Mouse (Mus musculus) fibroblast of lung, adult 2 months (primary cell): ENCODE data around the gene Ajuba.
A peak's percentile ranks its signal among the peaks of the same experiment; 100 is the strongest.

Experiments
- DNase-seq: peaks from one replicate; pipeline ENCODE4 v3.0.0-alpha.2; 2011; ENCODE audit warnings: low read depth

Ajuba gene

DNA sequence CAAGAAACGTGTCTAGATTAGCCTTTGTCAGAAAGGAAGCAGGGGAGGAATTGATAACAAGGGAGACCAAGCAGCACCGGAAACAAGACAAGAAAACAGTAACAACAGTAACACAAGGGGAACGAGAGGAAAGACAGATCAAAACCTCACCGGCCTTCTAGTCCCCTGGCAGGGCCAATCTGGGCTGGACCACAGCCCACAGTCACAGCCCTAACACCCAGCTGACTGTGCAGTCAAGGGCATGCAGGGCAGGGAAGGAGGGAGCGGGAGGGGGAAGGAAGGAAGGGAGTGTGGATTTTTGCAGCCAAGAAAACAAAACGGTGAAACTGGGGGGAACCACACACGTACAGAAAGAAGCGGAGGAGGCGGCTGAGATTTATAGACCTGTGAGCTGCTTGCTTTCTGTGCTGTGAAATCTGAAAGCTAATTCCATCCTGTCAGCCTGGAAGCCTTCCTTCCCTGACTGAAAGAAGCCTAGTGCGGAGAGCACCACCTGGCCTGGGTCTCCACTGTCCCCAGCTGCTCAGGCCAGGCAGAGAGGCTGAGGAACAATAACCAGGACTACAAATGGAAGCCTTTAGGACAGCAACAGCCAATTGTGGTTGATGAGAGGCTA lies 15.1 kb upstream of the Ajuba start:
- DNase-seq: no peak

GRCm38 (mm10) chr14:54591056-54591455 lies 13.7 kb upstream of the Ajuba start:
- no peak for DNase-seq

DNA sequence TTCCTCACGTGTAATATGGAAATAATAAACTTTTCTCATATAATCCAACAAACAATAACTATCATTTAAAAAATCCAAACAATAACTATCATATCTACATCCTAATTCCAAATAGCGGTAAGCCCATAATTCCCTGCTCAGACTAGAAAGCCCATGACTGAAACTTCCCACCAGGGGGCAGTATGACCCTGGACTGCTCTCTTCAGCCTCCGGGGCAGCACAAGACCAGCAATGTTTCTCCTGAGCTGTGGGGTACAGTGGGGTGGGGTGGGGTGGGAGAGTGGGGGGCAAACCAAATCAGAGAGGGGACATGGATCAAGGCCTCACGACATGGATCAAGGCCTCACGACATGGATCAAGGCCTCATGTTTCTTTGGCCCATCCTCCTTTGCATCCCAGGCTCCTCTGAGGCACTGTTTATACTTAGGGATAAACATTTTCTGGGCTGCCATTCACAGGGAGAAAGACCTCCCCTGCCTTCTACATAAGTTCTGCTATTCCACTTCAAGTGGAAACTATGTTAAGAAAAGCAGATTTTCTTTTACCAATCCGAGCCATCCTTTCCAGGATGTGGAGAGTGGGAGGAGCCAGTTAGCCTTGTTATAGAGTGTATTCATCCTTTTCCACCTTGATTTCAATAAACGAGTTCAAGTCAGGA lies 6.5 kb upstream of the Ajuba start:
- no peak for DNase-seq

DNA sequence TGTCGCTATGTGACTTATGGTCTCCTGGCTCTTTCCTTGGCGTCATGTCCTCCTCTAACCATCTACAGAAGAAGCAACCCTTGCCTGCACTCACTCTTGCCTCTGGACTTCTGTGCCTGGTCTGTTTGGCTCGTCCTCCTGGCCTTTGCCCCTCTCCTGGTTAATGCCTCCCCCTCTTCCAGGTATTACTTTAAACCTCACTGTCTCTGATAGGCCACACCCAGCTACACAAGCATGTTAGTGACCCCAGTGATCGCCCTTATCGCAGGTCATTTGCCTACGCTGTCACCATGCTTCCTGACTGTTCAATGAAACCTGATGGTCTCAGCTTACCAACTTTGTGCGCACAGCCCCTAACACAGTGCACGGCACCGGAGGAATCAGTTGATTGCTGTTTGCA lies 5.2 kb upstream of the Ajuba start:
- no peak for DNase-seq

- DNase-seq: no peak
Measured at GRCm38 (mm10) chr14:54579638-54580037, 2.3 kb upstream of the Ajuba start.

DNA sequence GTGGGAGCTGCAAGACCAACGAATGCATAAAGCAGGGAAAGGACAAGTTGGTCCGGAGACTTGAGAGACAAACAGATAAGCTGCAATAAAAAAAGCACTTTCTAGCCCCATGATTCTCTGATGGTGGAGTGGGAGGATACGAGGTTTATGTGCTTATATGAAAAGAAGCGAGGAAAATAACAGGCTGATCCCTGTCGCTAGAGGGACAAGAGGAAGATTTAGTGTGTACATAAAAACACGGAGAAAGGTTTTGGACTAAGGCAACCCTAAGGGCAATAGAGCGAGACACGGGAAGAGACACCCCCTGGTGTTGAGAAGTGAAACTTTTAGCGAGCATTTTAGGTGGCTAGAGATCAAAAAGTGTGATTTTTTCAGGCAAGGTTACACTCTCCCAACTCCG lies 705 bp upstream of the Ajuba start:
- peak; percentile 70 for DNase-seq

GRCm38 (mm10) chr14:54576241-54577088 lies 893 bp downstream of the Ajuba start:
- DNase-seq: no peak

- DNase-seq: no peak
Measured at GRCm38 (mm10) chr14:54575631-54576030, 1.7 kb downstream of the Ajuba start.

DNA sequence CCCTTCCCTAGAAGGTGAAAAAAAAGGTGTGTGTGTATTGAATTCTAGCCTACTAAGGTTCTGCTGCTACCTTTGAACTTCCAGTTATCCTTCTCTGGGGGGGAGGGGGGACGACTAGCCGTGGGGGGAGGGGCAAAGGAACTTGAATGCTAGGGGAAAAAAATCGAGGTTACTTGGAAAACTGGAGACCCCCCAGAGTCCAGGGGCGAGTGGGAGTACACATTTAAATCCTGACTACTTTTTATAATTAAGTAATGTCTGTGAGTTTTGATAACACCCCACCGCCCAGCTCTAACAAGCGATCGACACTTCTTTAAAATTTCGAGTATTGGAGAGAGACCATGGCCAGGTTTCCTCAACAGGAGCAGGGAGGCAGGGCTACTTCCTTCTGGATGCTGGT lies 2.3 kb downstream of the Ajuba start:
- no peak for DNase-seq

DNA sequence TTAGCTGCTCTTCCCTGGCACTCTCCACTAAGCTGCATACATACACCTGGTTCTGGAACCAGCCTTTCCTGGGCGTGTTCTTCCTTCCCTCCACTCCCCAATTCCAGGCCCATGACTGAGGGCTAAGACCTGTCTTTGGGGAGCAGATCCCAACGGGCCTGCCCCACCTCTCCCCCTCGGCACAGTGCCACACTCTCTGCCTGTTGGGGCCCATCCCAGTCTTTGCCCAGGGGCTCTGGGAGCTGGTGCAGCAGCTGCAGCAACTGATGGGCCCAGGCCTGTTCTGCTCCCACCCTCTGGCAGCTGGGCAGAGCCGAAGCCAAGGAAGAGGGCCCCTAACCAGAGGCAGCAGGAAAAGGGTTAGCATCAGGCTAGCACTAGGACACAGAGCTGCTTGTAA lies 3.1 kb downstream of the Ajuba start:
- no peak for DNase-seq

- peak; percentile 63 for DNase-seq
Measured at GRCm38 (mm10) chr14:54572790-54573736, 4.3 kb downstream of the Ajuba start.

DNA sequence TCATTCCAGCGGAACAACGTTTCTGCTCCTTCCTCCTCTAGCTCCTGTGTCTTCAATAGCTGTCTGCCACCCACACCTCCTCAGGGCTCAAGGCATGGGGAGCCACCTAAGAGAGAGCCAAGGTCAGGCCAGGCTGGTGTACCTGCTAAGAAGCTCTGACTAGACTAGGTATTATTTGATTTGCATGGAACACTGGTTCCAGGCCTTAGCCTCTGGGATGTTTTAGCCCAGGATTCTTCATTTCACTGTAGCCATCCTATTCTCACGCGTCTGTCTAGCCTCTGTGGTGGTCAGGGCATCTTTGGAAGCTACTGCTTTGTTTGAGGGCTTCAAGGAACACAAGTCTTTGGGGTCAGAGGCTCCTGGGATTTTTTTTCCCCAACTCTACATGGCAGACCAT lies 5.2 kb downstream of the Ajuba start:
- no peak for DNase-seq

- no peak for DNase-seq
Measured at GRCm38 (mm10) chr14:54569451-54570392, 7.6 kb downstream of the Ajuba start.

DNA sequence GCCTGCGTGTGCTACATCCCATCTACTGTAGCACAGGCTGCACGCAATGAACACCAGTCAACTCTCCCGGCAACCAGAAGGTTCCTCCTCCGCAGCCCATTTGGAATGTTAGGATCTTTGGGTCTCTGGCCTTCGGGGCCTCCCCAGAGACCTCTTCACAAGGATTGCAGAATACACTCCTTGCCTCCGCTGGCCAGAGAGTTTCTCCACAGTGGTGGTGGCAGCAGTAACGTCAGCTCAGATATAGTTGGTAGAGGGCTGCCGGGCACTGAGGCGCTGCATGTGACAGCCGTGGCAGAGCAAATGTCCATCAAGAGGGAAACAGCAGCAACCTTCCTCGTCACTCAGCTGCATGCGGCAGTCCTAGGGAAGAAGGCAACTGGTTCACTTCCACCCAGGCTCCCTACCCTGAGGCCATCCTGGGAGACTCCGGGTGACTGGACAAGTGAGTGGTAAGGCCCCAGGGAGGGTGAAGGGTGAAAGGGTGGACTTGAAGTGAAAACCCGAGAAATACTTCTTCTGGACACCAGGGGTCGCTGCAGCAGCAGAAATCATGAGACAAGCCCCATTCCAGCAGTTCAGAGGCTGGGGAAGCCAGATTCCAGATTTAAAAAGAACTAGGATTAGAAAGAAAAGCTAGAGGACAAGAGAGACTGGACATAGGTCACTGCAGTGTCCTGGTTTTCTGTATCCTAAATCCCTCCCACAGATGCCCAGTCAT lies 8.5 kb downstream of the Ajuba start:
- DNase-seq: peak; percentile 53

DNA sequence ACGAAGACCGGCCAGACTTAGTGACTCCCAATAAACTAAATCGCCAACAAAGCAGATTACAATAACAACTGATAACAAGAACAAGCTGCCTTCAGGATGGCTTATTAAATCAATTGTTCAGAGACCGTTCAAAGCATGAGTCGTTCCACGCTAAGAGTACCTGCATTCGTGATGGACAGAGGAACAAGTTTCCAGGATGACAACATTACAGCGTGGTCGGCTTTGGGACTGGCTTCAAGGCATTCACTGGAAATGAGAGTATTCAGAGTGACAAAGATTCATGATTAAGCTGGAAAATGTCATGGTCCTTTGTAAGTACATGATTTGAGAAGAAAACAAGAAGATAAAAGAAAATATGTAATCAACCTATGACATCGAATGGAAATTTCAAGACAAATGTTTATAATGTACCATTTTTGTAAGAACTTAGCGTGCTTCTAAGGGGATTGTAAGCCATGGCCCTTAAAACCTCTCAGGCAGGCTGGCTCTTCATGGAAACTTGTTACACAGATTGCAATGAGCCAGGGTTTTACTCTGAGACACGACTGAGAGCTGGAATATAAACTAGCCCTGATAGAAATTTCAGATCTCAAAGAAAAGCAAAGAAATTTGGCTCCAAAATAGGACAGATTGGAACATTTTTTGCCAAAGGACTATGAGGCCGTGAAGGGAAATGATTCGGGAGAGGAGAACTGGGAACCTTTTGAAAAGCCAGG lies 16.7 kb downstream of the Ajuba start:
- no peak for DNase-seq

DNA sequence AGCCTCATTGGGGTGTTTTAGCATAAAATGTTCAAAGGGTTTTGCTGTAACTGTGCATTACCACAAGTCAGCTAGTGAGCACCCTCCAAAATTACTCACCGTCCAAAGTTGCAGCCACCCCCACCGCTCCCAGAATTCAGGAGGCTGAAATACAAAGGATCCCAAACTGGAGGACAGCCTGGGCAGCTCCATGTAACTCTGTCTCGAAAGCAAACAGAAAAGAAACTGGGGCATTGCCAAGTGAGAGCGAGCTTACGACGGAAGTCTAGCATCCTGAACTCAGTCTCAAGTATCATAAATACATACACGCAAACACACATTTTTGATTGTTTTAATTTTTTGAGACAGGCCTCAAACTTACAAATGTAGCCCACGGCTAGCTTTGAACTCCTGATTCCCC lies 20.0 kb downstream of the Ajuba start:
- no peak for DNase-seq

- DNase-seq: peak; percentile 72
Measured at GRCm38 (mm10) chr14:54553975-54554769, 23.2 kb downstream of the Ajuba start, which contains the start of gene Haus4. Haus4 (minus strand) TSS chr14:54554616.

DNA sequence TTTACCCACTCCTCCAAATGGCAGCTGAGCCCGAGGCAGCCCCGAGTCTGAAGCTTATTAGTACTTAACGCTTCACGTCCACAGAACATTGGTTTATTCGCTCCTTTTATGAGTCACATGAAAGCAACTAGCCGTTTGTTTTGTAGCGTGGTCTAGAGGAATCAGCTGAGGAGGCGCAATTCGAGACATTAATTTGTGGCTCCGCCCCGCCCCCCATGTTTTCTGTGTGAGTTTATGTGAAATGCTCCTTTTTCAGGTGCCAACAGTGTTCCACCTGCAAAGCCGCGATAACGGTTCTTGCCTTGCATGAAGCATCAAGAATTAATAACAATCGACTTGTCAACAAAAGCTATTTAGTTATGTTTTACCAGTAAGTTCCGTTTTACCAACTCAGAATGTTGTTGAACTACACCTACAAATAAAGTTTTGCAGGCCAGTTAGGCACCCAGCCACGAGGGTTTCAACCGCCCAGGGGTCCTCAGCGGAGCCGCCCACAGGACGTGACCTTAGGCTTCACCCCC lies 23.8 kb downstream of the Ajuba start:
- DNase-seq: peak; percentile 38
